Mouse (Mus musculus): ENCODE measurements around the gene Rcan2.
A peak's percentile ranks its signal among the peaks of the same experiment; 100 is the strongest.

Gene Rcan2

DNA sequence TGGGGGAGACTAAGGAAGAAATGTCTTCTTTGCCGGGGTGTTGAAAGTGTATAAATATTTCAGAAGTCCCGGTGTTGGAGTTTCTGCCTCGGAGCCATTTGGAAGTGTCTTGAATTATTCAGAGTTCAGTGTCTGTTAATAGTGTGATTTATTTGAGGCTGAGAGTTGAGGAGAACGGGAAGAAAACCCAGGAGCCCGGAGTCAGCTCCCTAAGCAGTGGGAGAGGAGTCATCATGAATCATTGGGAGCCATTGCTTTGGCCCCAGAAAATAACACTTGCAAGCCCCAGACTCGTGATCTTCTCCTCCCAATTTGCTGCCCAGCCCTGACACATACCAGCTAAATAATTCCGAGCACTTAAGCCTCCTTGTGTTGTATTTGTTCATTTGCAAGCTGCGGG, 115.0 kb downstream of the Rcan2 start:
- DNase-seq (ENCODE audit: low read depth) = peak; percentile 84

DNA sequence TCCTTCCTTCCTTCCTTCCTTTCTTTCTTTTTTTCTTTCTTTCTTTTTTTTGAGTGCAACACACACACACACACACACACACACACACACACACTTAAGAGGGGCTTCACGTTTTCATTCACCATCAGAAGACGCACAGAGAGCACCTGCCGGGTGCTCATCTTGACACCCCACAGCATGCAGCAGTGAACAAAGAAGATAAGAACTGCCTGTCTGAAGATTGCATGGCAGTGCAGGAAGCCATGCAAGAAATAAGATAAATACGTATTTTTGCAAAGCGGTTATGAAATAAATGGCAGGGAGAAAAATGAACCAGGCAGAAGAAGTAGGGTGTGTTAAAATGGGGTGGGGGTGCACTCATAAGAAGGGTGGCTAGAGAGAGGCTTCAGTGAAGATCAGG, 116.0 kb downstream of the Rcan2 start:
- no peak for DNase-seq (ENCODE audit: low read depth)

DNA sequence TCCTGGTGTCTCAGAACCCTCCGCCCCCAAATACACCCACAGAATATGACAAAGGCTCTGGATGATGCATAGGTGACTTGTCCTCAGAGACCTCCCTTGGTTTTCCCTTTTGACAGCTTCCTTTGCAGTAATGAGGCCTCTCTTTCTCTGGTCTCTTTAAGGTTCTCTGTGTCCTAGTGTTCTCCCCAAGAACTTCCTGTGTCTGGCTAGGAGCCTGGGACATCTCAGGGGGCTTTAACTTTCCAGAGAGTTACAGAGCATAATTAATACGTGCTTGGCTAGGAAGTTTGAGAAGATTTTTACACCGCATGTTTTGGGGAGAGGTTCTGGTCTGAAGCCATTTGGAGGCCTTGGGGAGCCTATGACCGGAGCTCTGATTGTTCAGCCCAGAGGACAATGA, 128.7 kb downstream of the Rcan2 start:
- DNase-seq (ENCODE audit: low read depth) = no peak

DNA sequence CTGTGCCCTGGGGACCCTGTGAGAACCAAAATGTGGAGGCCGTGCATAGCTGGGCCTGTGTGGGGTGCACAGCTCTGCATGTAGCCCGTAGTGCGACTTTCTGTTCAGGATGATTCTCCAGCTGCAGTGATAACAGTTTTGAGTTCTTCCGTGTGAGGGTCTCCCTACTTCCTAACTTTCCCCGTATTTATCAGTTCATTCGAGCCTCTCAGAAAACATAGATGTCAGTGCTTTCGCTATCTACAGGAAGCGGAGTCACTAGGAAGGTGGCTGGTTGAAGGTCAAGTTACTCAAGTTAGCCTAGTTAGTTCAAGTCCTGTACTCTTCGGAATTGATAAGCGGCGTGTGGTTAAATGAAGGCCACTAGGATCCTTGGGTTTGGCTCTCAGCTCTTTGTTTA, 130.6 kb downstream of the Rcan2 start:
- no peak for DNase-seq (ENCODE audit: low read depth)

- DNase-seq (ENCODE audit: low read depth) = no peak
Observed at GRCm38 (mm10) chr17:43934056-43934455, 132.9 kb downstream of the Rcan2 start.

- no peak for DNase-seq (ENCODE audit: low read depth)
Observed at GRCm38 (mm10) chr17:43952219-43952618, 151.1 kb downstream of the Rcan2 start.

DNA sequence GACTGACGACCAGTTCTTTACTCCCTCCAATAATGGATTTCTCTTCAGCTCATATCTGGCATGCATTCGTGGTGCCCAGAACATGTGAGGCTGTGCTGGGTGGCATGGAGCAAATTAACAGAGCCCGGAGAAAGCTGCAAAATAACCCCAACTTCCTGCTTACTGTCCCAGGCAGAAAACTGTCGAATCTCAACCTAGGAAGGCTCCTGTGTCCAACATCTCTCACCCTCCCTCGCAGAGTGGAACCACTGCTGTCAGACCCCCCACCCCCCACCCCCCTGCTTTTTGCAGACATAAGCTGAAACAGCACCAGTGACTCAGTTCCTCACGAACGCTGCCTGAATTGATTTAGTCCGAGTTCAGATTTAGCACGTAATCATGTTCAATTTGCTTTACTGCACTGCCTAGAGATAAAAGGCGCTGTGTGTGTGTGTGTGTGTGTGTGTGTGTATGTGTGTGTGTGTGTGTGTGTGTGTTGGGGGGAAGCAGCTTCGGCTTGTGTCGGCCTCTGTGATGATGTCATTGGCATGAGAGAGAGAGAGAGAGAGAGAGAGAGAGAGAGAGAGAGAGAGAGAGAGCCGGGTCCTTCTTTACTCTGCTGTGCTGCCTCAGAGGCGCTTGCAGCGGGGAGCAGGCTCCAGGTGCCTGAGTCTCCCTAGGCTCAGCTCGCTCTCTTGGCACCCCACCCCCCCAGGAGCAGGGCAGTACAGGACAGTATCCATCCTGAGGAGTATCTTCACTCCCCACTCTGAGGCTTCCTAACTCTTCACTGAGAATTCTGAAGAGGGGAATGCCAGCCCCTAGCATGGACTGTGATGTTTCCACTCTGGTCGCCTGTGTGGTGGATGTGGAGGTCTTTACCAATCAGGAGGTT, 151.7 kb downstream of the Rcan2 start:
- DNase-seq (ENCODE audit: low read depth) = peak; percentile 66

DNA sequence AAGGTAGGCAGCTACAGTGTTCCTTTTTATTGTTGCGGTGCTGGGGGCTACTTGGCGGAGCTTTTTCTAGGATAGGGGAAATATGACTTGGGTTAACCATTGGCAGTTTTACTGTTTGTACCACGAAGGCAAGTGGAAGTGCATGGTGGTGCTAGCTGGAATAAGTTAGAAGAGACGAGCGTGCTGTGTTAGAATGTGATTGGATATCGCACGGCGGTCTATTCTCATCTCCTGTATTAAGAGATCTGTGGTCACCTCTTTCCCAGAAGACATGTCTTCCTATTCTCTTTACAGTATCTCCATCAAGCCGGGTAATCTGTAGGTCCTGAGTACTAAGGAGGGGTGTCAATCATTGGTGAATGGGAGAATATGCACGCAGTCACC, 152.4 kb downstream of the Rcan2 start:
- DNase-seq (ENCODE audit: low read depth) = no peak

DNA sequence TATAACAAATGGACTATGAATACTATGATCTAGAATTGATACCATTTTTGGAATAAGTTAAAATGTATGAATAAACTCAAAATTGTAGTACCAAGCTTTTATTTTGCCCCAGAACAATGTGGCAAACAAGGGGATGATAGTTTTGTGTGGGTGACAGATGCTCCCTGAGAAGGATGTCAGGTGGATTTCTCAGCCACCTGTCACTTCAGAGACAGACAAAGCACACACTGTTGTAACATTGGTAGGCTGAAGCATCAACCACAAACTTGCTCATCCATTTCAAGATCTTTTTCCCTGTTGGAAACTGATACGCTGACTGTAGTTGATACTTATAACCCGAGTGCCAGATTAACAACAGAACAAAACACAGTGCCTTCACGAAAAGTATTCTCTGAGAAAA, 158.6 kb downstream of the Rcan2 start:
- no peak for DNase-seq (ENCODE audit: low read depth)

DNA sequence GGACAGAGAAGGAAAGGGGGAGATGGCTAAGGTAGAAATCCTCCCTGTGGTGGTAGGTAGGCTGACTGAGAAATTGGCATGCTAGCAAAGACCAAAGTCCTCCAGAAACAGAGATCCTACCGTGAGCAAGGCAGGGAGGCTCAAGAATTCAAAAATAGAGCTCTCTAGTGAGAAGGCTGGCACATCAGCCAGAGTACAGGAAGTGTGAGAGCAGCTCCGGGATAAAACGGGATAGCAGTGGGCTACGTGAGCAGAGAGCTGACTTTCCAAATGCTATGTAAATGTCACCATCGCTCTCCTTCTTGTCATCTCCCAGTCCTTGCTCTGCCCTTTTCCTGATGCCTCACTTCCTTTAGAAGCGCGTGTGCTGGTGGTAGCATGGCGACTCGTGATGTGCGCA, 168.8 kb downstream of the Rcan2 start:
- no peak for DNase-seq (ENCODE audit: low read depth)

DNA sequence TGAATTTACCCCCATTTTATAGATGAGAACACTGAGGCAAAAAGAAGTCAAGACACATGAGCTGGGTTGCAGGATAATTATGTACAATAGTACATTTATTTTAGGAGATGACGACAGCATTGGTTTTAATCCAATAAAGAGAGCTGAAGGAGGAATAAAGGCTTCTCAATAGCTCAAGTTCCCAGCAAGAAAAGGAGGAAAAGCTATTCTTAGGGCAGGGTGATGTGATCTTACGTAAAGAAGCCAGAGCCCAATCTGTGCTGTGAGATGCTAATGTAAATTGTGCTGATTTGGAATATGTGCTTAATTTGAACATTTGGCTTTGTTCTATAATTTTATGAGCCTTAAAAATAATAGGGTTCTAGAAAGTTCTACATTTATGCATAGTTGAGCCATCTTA, 176.4 kb downstream of the Rcan2 start:
- no peak for DNase-seq (ENCODE audit: low read depth)

- no peak for DNase-seq (ENCODE audit: low read depth)
Observed at GRCm38 (mm10) chr17:43979925-43980324, 178.8 kb downstream of the Rcan2 start.

DNA sequence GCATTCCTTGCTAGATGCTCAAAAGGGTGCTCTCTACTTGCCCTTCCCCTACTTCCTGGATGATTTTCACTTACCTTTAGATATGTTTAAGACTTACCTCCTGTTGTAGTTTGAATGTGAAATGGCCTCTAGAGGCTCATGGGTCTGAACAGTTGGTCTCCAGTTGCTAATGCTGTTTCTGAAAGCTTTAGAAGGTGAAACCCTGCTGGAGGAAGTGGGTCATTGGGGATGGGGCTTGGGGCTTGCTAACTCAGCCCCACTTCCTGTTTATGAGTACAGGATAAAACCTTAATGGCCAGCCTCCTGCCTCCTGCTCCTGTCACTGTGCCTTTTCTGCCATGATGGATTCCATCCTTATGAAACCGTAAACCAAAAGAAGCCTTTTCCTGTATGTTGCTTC, 181.4 kb downstream of the Rcan2 start:
- no peak for DNase-seq (ENCODE audit: low read depth)

DNA sequence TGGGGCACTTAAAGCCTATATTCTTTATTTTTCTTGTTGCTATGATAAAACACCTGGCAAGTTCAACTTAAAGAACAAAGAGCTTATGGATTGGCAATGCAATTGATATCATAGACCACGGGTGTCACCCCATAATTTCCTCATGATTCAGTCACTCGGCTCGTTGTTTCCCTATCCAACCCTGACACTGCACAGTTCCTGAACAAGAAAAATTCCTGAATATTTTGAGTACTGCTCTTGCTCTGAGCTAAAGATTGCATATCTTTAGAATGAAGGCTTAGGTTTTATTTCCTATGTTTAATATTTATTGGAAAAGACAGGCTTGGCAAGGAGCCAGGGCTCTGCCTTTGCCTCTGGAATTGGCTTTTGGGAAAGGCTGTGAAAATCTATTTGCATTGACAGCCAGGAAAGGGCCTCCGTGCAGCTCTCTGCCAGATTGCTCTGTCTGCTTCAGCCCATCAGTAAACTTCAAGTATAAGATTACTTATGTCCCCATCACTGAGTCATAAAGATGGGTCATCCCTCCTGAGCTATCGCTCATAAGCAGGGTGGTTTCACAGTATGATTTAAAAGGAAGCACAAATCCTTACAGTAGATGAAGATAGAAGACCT, 188.3 kb downstream of the Rcan2 start:
- DNase-seq (ENCODE audit: low read depth) = peak; percentile 95

- DNase-seq (ENCODE audit: low read depth) = peak; percentile 74
Observed at GRCm38 (mm10) chr17:43990957-43991383, 189.8 kb downstream of the Rcan2 start.

GRCm38 (mm10) chr17:43994080-43994479, 192.9 kb downstream of the Rcan2 start:
- DNase-seq (ENCODE audit: low read depth) = peak; percentile 58

GRCm38 (mm10) chr17:43997514-43997913, 196.4 kb downstream of the Rcan2 start:
- DNase-seq (ENCODE audit: low read depth) = no peak

DNA sequence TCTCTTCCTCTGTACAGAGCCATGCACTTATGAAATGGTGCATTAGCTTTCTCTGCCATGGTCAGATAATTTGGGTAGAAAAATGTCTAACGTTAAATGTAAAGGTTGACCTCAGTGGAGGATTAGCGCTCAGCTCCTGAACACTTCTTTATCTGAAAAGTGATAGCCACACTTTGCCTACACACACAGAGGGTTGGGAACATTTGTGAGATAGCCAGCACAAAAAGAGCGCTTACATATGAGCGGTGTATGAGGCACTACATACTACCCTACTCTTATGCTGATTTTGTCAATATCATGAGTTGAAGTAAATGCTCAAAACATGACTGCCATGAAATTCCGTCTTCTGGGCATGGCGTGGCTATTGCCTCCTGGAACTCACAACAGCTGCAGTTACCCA, 196.9 kb downstream of the Rcan2 start:
- no peak for DNase-seq (ENCODE audit: low read depth)

GRCm38 (mm10) chr17:44004401-44004800, 203.2 kb downstream of the Rcan2 start:
- DNase-seq (ENCODE audit: low read depth) = peak; percentile 59

GRCm38 (mm10) chr17:44007411-44007810, 206.3 kb downstream of the Rcan2 start:
- peak; percentile 59 for DNase-seq (ENCODE audit: low read depth)

GRCm38 (mm10) chr17:44011917-44012316, 210.8 kb downstream of the Rcan2 start:
- peak; percentile 56 for DNase-seq (ENCODE audit: low read depth)

DNA sequence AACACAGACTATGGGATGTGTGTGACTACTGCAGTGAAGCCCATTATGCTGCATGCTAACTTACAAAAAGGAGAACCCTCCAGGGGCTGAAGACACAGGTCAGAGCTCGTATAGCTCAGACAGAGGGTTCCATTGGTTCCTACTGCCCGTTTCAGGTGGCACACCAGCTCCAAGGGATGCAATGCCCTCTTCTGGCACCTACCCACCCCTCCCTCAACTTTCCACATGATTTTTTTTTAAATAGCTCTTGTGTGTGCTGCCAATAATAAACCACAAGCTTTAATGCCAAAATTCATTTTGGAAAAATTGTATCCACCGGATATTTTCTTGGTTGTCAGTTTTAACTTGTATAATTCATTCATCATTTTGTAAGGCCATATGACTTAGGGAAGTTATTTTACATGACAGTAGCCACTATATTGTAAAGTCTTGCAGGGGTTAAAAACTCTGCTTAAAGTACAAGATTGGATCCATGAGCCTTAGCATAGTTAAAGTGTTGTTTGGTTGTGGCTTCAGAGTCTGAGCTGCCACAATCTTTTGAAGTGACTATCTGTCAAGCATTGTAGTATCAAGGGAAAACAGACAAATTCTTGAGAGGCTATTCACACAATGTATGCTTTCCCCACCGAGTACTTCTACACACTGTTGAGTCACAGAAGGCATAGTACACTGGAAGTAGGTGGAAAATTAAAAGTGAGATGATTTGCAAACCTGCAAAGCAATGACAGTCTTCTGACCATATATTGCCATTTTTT, 212.8 kb downstream of the Rcan2 start:
- peak; percentile 76 for DNase-seq (ENCODE audit: low read depth)

DNA sequence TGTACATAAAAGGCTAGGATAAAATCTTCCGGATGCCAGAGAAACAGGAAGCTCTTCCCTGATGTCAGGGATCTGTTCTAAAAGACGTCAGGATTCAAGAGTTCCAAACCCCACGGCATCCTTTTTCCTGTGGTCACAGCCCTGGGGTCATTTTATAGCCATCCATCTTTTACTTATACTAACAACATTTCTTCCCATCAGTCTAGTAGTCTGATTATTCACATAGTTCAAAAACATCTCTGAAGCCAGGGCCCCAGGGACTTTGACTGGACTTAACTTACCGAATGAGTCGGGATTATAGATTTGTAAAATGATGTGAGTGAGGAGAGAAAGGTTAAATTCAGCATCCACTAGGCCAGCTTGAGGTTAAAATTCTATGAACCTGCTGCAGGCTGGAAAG, 215.2 kb downstream of the Rcan2 start:
- peak; percentile 54 for DNase-seq (ENCODE audit: low read depth)

Measured in NIH3T3 (cell line).